Mouse (Mus musculus) heart, embryonic 14.5 days (tissue): ENCODE measurements around the gene Hba-a1. TPM values are rescaled to one million over a fixed set of nuclear protein-coding genes. Genes with fewer than 3 reads are reported as not detected.
"Not testable (repeated sequence)": the region's sequence is repeated elsewhere in the genome, so short reads cannot be mapped to it uniquely, and the experiment has no call there.

Experiments used
- ATAC-seq: fragments of 200-750 bp; cut with Nextera tagmentation; 2 replicates; pipeline ENCODE4 v1.8.0; 2017; ENCODE audit warnings: low read depth, moderate TSS enrichment; ENCODE audit not compliant: insufficient number of reproducible peaks, insufficient read depth, low FRiP score
- H3K27ac ChIP-seq, 2 experiments: fragments of 200-500 bp in 1 of 2; fragments of 300-500 bp in 1 of 2; sonication (generic) in 1 of 2; replicated peaks in 1 of 2; 2 replicates each; pipeline ENCODE4 v1.5.1; 2012 to 2014; ENCODE audit warnings: low read depth in 2 of 2, low read length in 2 of 2, control low read depth in 1 of 2, mild to moderate bottlenecking in 1 of 2, mixed read lengths in 1 of 2; ENCODE audit not compliant: control insufficient read depth in 1 of 2, insufficient read depth in 1 of 2
- H3K27me3 ChIP-seq: fragments of 300-500 bp; sonication (generic); 2 replicates; pipeline ENCODE4 v1.6.1; 2014; ENCODE audit warnings: mild to moderate bottlenecking, low read length, control low read depth; ENCODE audit not compliant: control insufficient read depth, insufficient read depth
- H3K36me3 ChIP-seq: fragments of 300-500 bp; sonication (generic); 2 replicates; pipeline ENCODE4 v1.6.1; 2014; ENCODE audit warnings: mild to moderate bottlenecking, control low read depth, low read length, mixed read lengths; ENCODE audit not compliant: control insufficient read depth, insufficient read depth
- H3K4me1 ChIP-seq, 2 experiments: fragments of 200-500 bp in 1 of 2; fragments of 300-500 bp in 1 of 2; sonication (generic) in 1 of 2; 2 replicates each; pipeline ENCODE4 v1.6.1; 2012 to 2014; ENCODE audit warnings: low read length in 2 of 2, control low read depth in 1 of 2, mixed read lengths in 1 of 2; ENCODE audit not compliant: control insufficient read depth in 2 of 2, insufficient read depth in 2 of 2
- H3K4me2 ChIP-seq: fragments of 300-500 bp; sonication (generic); 2 replicates; pipeline ENCODE4 v1.6.1; 2014; ENCODE audit warnings: mild to moderate bottlenecking, low read length
- H3K4me3 ChIP-seq, 2 experiments: fragments of 200-500 bp in 1 of 2; fragments of 300-500 bp in 1 of 2; sonication (generic) in 1 of 2; 2 replicates each; pipeline ENCODE4 v1.5.1; 2012 to 2014; ENCODE audit warnings: low read length in 2 of 2, mild to moderate bottlenecking in 2 of 2, control low read depth in 1 of 2, low read depth in 1 of 2, moderate library complexity in 1 of 2; ENCODE audit not compliant: control insufficient read depth in 1 of 2, insufficient read depth in 1 of 2
- H3K9ac ChIP-seq: fragments of 300-500 bp; sonication (generic); 2 replicates; pipeline ENCODE4 v1.6.1; 2014; ENCODE audit warnings: mild to moderate bottlenecking, low read length
- H3K9me3 ChIP-seq: fragments of 300-500 bp; sonication (generic); 2 replicates; pipeline ENCODE4 v1.6.1; 2016; ENCODE audit warnings: low read length, control low read depth; ENCODE audit not compliant: control insufficient read depth
- WGBS: fragments of 180-500 bp; shearing (Covaris S2); extraction: QIAGEN DNeasy Blood & Tissue Kit; methylation state at CpG from one replicate; pipeline ENCODE4 v1.1.7; 2014; 5-methylcytosine and 5-hydroxymethylcytosine counted together
- polyA plus RNA-seq: library from polyadenylated mRNA; unstranded; fragments of >200 nt; fragmentation: Nextera tagmentation; extraction: Ambion mirVana; gene quantifications from 2 replicates; pipeline ENCODE4 v1.2.1, GENCODE M21; 2014

The Hba-a1 gene
- polyA plus RNA-seq, 1 experiment from 2014 or later: 7,195 TPM

GRCm38 (mm10) chr11:32276347-32276746 lies 7.0 kb upstream of the Hba-a1 start, which contains the start of gene Hba-x:
Gene Hba-x (plus strand): TSS chr11:32276400.
- Histone ChIP-seq H3K4me1 (no peaks in the 10 kb centered on the region), H3K27ac (no peak within 1 kb of the TSS; a peak in 1 of 4 replicates), H3K9me3 (no peaks in the 10 kb centered on the region), H3K4me2 (no peak within 1 kb of the TSS), H3K27me3 (peaks cover 47% of the 10 kb centered on the region), H3K4me3 (no peak within 1 kb of the TSS), H3K9ac (no peak within 1 kb of the TSS), H3K36me3 (no peaks in the 10 kb centered on the region)
- ATAC-seq: no peak
- whole genome bisulfite sequencing: 55% methylated on average over 3 of the region's 3 CpGs

- peak; percentile 21; the same call in 1 of the 2 replicates for ATAC-seq
- WGBS: 59% methylated on average over 21 of the region's 21 CpGs
- no peak overlapping the region for H3K27ac ChIP-seq
- H3K9ac ChIP-seq: no peak overlapping the region
- no peak overlapping the region for H3K4me3 ChIP-seq
- H3K36me3 ChIP-seq: no peaks in the 10 kb centered on the region
- no peaks in the 10 kb centered on the region for H3K4me1 ChIP-seq
- H3K4me2 ChIP-seq: no peak overlapping the region
- peaks cover 53% of the 10 kb centered on the region for H3K27me3 ChIP-seq
- no peaks in the 10 kb centered on the region for H3K9me3 ChIP-seq
Measured at GRCm38 (mm10) chr11:32277736-32278457, 5.4 kb upstream of the Hba-a1 start.

GRCm38 (mm10) chr11:32278458-32278957 lies 4.8 kb upstream of the Hba-a1 start:
- no peaks in the 10 kb centered on the region for H3K36me3 ChIP-seq
- no peak overlapping the region for H3K27ac ChIP-seq
- no peak overlapping the region for H3K4me3 ChIP-seq
- peaks cover 53% of the 10 kb centered on the region for H3K27me3 ChIP-seq
- no peak for ATAC-seq
- H3K9ac ChIP-seq: no peak overlapping the region
- no peaks in the 10 kb centered on the region for H3K4me1 ChIP-seq
- WGBS: 74% methylated on average over 12 of the region's 12 CpGs
- no peaks in the 10 kb centered on the region for H3K9me3 ChIP-seq
- no peak overlapping the region for H3K4me2 ChIP-seq

GRCm38 (mm10) chr11:32280646-32281045 lies 2.7 kb upstream of the Hba-a1 start:
- Histone ChIP-seq H3K9me3 (no peaks in the 10 kb centered on the region), H3K4me2 (no peak overlapping the region), H3K4me3 (no peak overlapping the region), H3K27me3 (peaks cover 60% of the 10 kb centered on the region), H3K9ac (no peak overlapping the region), H3K4me1 (no peaks in the 10 kb centered on the region), H3K36me3 (no peaks in the 10 kb centered on the region), H3K27ac (no peak overlapping the region)
- WGBS: 74% methylated on average over 2 of the region's 2 CpGs
- no peak for ATAC-seq

GRCm38 (mm10) chr11:32281416-32282144 lies 1.7 kb upstream of the Hba-a1 start:
- 60% methylated on average over 1 of the region's 1 CpGs for WGBS
- Histone ChIP-seq H3K4me2 (no peak overlapping the region), H3K9ac (no peak overlapping the region), H3K36me3 (no peaks in the 10 kb centered on the region), H3K27me3 (peaks cover 54% of the 10 kb centered on the region), H3K4me1 (no peaks in the 10 kb centered on the region), H3K4me3 (no peak overlapping the region), H3K9me3 (no peaks in the 10 kb centered on the region), H3K27ac (no peak overlapping the region)
- no peak for ATAC-seq

- H3K27me3 ChIP-seq: peaks cover 37% of the 10 kb centered on the region
- not testable (repeated sequence) for H3K27ac ChIP-seq, H3K9ac ChIP-seq, H3K4me1 ChIP-seq, H3K4me3 ChIP-seq, ATAC-seq, H3K4me2 ChIP-seq, H3K36me3 ChIP-seq, H3K9me3 ChIP-seq
- WGBS: 20% methylated on average over 2 of the region's 2 CpGs
Measured at GRCm38 (mm10) chr11:32284582-32284981, 1.3 kb downstream of the Hba-a1 start.

- Histone ChIP-seq H3K4me1 (no peaks in the 10 kb centered on the region), H3K4me3 (no peak overlapping the region), H3K4me2 (no peak overlapping the region), H3K36me3 (no peaks in the 10 kb centered on the region), H3K9ac (no peak overlapping the region), H3K9me3 (no peaks in the 10 kb centered on the region), H3K27me3 (peaks cover 33% of the 10 kb centered on the region), H3K27ac (no peak overlapping the region)
- WGBS: 64% methylated on average over 7 of the region's 7 CpGs
- ATAC-seq: no peak
Measured at GRCm38 (mm10) chr11:32285031-32285775, 1.9 kb downstream of the Hba-a1 start.
